Mouse (Mus musculus) MEL (cell line): ENCODE measurements at regions not wholly inside any gene's neighbourhood (a gene's known extent, or its start where the extent isn't known, plus 50 kb on each side); places are given as distances from the start of the nearest gene placed in this dataset.

Experiments
- DNase-seq: peaks from one replicate; pipeline ENCODE4 v3.0.0; 2011; ENCODE audit warnings: low read depth, low spot score
- H3K27ac ChIP-seq: 2 replicates; pipeline ENCODE4 v1.5.1; 2012; ENCODE audit warnings: low read depth, mild to moderate bottlenecking, control low read depth, low read length, moderate library complexity; ENCODE audit not compliant: control insufficient read depth
- H3K27me3 ChIP-seq, 2 experiments: fragments of 150-350 bp in 1 of 2; sonication (generic) in 1 of 2; 2 replicates each; pipeline ENCODE4 v1.6.1; 2012; ENCODE audit warnings: low read length in 2 of 2, mild to moderate bottlenecking in 2 of 2, improper control_type of control experiment in 1 of 2, moderate library complexity in 1 of 2; ENCODE audit not compliant: insufficient read depth in 2 of 2, control insufficient read depth in 1 of 2
- H3K36me3 ChIP-seq, 2 experiments: 2 replicates each; pipeline ENCODE4 v1.6.1; 2012 to 2014; ENCODE audit warnings: low read length in 2 of 2, improper control_type of control experiment in 1 of 2, inconsistent platforms in 1 of 2, mild to moderate bottlenecking in 1 of 2; ENCODE audit not compliant: insufficient read depth in 2 of 2, control insufficient read depth in 1 of 2
- H3K4me1 ChIP-seq, 2 experiments: fragments of 150-350 bp in 1 of 2; sonication (generic) in 1 of 2; 2 replicates each; pipeline ENCODE4 v1.6.1; 2012; ENCODE audit warnings: low read length in 2 of 2, improper control_type of control experiment in 1 of 2, mild to moderate bottlenecking in 1 of 2; ENCODE audit not compliant: insufficient read depth in 2 of 2, control insufficient read depth in 1 of 2
- H3K4me3 ChIP-seq, 2 experiments: fragments of 150-350 bp in 1 of 2; sonication (generic) in 1 of 2; 2 replicates each; pipeline ENCODE4 v1.5.1; 2012; ENCODE audit warnings: low read depth in 2 of 2, low read length in 2 of 2, mild to moderate bottlenecking in 2 of 2, moderate library complexity in 2 of 2, control low read depth in 1 of 2, improper control_type of control experiment in 1 of 2; ENCODE audit not compliant: control insufficient read depth in 1 of 2, insufficient read depth in 1 of 2
- H3K79me2 ChIP-seq: 2 replicates; pipeline ENCODE4 v1.6.1; 2012; ENCODE audit warnings: mild to moderate bottlenecking, low read length, moderate library complexity; ENCODE audit not compliant: control insufficient read depth, poor library complexity, insufficient read depth
- H3K9ac ChIP-seq: 2 replicates; pipeline ENCODE4 v1.6.1; 2012; ENCODE audit warnings: low read depth, mild to moderate bottlenecking, control low read depth, low read length, moderate library complexity; ENCODE audit not compliant: control insufficient read depth, poor library complexity, severe bottlenecking
- H3K9me3 ChIP-seq: fragments of 150-350 bp; sonication (generic); replicated peaks from 2 replicates; pipeline ENCODE4 v1.6.1; 2012; ENCODE audit warnings: mild to moderate bottlenecking, low read length, improper control_type of control experiment, moderate library complexity; ENCODE audit not compliant: insufficient read depth
- BHLHE40 ChIP-seq: IDR thresholded peaks from 2 replicates; pipeline ENCODE4 v1.6.1; 2012; ENCODE audit warnings: low read depth, mild to moderate bottlenecking, inconsistent platforms, low read length, improper control_type of control experiment, borderline replicate concordance
- CHD1 ChIP-seq: IDR thresholded peaks from 2 replicates; pipeline ENCODE4 v1.6.1; 2012; ENCODE audit warnings: low read depth, mild to moderate bottlenecking, inconsistent platforms, low read length, improper control_type of control experiment
- CHD2 ChIP-seq: IDR thresholded peaks from 2 replicates; pipeline ENCODE4 v1.6.1; 2011; ENCODE audit warnings: low read length, improper control_type of control experiment
- E2F4 ChIP-seq: IDR thresholded peaks from 2 replicates; pipeline ENCODE4 v1.6.1; 2011; ENCODE audit warnings: low read depth, low read length, improper control_type of control experiment, borderline replicate concordance
- ELF1 ChIP-seq: IDR thresholded peaks from 2 replicates; pipeline ENCODE4 v1.6.1; 2014; ENCODE audit warnings: low read depth, mild to moderate bottlenecking, inconsistent platforms, low read length, improper control_type of control experiment, moderate library complexity
- ETS1 ChIP-seq: IDR thresholded peaks from 2 replicates; pipeline ENCODE4 v1.6.1; 2012; ENCODE audit warnings: low read depth, mild to moderate bottlenecking, inconsistent platforms, low read length, improper control_type of control experiment, moderate library complexity
- GABPA ChIP-seq: IDR thresholded peaks from 2 replicates; pipeline ENCODE4 v1.6.1; 2012; ENCODE audit warnings: low read depth, mild to moderate bottlenecking, inconsistent platforms, low read length, improper control_type of control experiment, moderate library complexity
- GATA1 ChIP-seq: IDR thresholded peaks from 2 replicates; pipeline ENCODE4 v1.6.1; 2011; ENCODE audit warnings: low read depth, low read length, improper control_type of control experiment
- HCFC1 ChIP-seq: IDR thresholded peaks from 2 replicates; pipeline ENCODE4 v1.6.1; 2012; ENCODE audit warnings: low read depth, mild to moderate bottlenecking, inconsistent platforms, low read length, improper control_type of control experiment, moderate library complexity
- JUND ChIP-seq: IDR thresholded peaks from 2 replicates; pipeline ENCODE4 v1.6.1; 2011; ENCODE audit warnings: low read depth, mild to moderate bottlenecking, improper control_type of control experiment, low read length
- MAFK ChIP-seq: IDR thresholded peaks from 2 replicates; pipeline ENCODE4 v1.6.1; 2011; ENCODE audit warnings: low read depth, mild to moderate bottlenecking, low read length, improper control_type of control experiment, borderline replicate concordance
- MAX ChIP-seq: IDR thresholded peaks from 2 replicates; pipeline ENCODE4 v1.6.1; 2011; ENCODE audit warnings: low read length, improper control_type of control experiment
- MAZ ChIP-seq: IDR thresholded peaks from 2 replicates; pipeline ENCODE4 v1.6.1; 2012; ENCODE audit warnings: low read depth, mild to moderate bottlenecking, inconsistent platforms, low read length, improper control_type of control experiment
- MEF2A ChIP-seq: IDR thresholded peaks from 2 replicates; pipeline ENCODE4 v1.6.1; 2014; ENCODE audit warnings: low read depth, mild to moderate bottlenecking, inconsistent platforms, low read length, improper control_type of control experiment; ENCODE audit not compliant: poor library complexity, insufficient replicate concordance, severe bottlenecking; ENCODE audit errors: extremely low read depth
- MXI1 ChIP-seq: IDR thresholded peaks from 2 replicates; pipeline ENCODE4 v1.6.1; 2011; ENCODE audit warnings: mild to moderate bottlenecking, low read depth, low read length, improper control_type of control experiment
- MYB ChIP-seq: IDR thresholded peaks from 2 replicates; pipeline ENCODE4 v1.6.1; 2011; ENCODE audit warnings: mild to moderate bottlenecking, low read depth, low read length, improper control_type of control experiment
- MYC ChIP-seq: IDR thresholded peaks from 2 replicates; pipeline ENCODE4 v1.6.1; 2011; ENCODE audit warnings: low read depth, mild to moderate bottlenecking, low read length, improper control_type of control experiment, moderate library complexity
- NELFE ChIP-seq: IDR thresholded peaks from 2 replicates; pipeline ENCODE4 v1.6.1; 2011; ENCODE audit warnings: low read depth, low read length, improper control_type of control experiment
- NRF1 ChIP-seq: IDR thresholded peaks from 2 replicates; pipeline ENCODE4 v1.6.1; 2014; ENCODE audit warnings: low read depth, mild to moderate bottlenecking, inconsistent platforms, low read length, improper control_type of control experiment, moderate library complexity; ENCODE audit not compliant: poor library complexity, insufficient read depth, severe bottlenecking
- POLR2A ChIP-seq, 2 experiments: IDR thresholded peaks; 2 replicates each; pipeline ENCODE4 v1.6.1; 2011 to 2012; ENCODE audit warnings: low read length in 2 of 2, mild to moderate bottlenecking in 2 of 2, control low read depth in 1 of 2, improper control_type of control experiment in 1 of 2, low read depth in 1 of 2, moderate library complexity in 1 of 2; ENCODE audit not compliant: control insufficient read depth in 1 of 2, insufficient read depth in 1 of 2, poor library complexity in 1 of 2
- POLR2AphosphoS2 ChIP-seq: IDR thresholded peaks from 2 replicates; pipeline ENCODE4 v1.6.1; 2011; ENCODE audit warnings: low read length, improper control_type of control experiment
- POLR2AphosphoS5 ChIP-seq: IDR thresholded peaks from 2 replicates; pipeline ENCODE4 v1.6.1; 2012; ENCODE audit warnings: low read depth, borderline replicate concordance, mild to moderate bottlenecking, inconsistent platforms, low read length, moderate library complexity, mixed read lengths
- RAD21 ChIP-seq: IDR thresholded peaks from 2 replicates; pipeline ENCODE4 v1.6.1; 2011; ENCODE audit warnings: mild to moderate bottlenecking, low read depth, low read length, improper control_type of control experiment
- RCOR1 ChIP-seq: IDR thresholded peaks from 2 replicates; pipeline ENCODE4 v1.6.1; 2012; ENCODE audit warnings: low read depth, mild to moderate bottlenecking, inconsistent platforms, low read length, improper control_type of control experiment
- SIN3A ChIP-seq: IDR thresholded peaks from 2 replicates; pipeline ENCODE4 v1.6.1; 2012; ENCODE audit warnings: low read length, improper control_type of control experiment, inconsistent platforms
- TAL1 ChIP-seq: IDR thresholded peaks from 2 replicates; pipeline ENCODE4 v1.6.1; 2012; ENCODE audit warnings: mild to moderate bottlenecking, inconsistent platforms, low read length, moderate library complexity, mixed read lengths
- TBP ChIP-seq: IDR thresholded peaks from 2 replicates; pipeline ENCODE4 v1.8.0; 2011; ENCODE audit warnings: low read depth, low read length, improper control_type of control experiment
- TCF12 ChIP-seq: IDR thresholded peaks from 2 replicates; pipeline ENCODE4 v1.6.1; 2014; ENCODE audit warnings: low read depth, mild to moderate bottlenecking, inconsistent platforms, low read length, improper control_type of control experiment, moderate library complexity
- USF1 ChIP-seq: IDR thresholded peaks from 2 replicates; pipeline ENCODE4 v1.6.1; 2014; ENCODE audit warnings: low read depth, mild to moderate bottlenecking, inconsistent platforms, low read length, improper control_type of control experiment, moderate library complexity
- USF2 ChIP-seq, 2 experiments: IDR thresholded peaks; 2 replicates each; pipeline ENCODE4 v1.6.1; 2011 to 2012; ENCODE audit warnings: improper control_type of control experiment in 2 of 2, low read length in 2 of 2, borderline replicate concordance in 1 of 2, inconsistent platforms in 1 of 2, low read depth in 1 of 2, mild to moderate bottlenecking in 1 of 2; ENCODE audit not compliant: insufficient read depth in 1 of 2
- ZC3H11A ChIP-seq: IDR thresholded peaks from 2 replicates; pipeline ENCODE4 v1.6.1; 2012; ENCODE audit warnings: low read depth, mild to moderate bottlenecking, inconsistent platforms, low read length, improper control_type of control experiment
- ZKSCAN1 ChIP-seq: IDR thresholded peaks from 2 replicates; pipeline ENCODE4 v1.6.1; 2012; ENCODE audit warnings: low read depth, mild to moderate bottlenecking, inconsistent platforms, low read length, improper control_type of control experiment, moderate library complexity
- ZMIZ1 ChIP-seq: IDR thresholded peaks from 2 replicates; pipeline ENCODE4 v1.6.1; 2012; ENCODE audit warnings: low read depth, mild to moderate bottlenecking, inconsistent platforms, low read length, improper control_type of control experiment, moderate library complexity

- TF ChIP-seq TAL1 (no peak), HCFC1 (no peak), CHD2 (no peak), MAX (no peak), NELFE (no peak), RCOR1 (no peak), USF1 (no peak), ZMIZ1 (no peak), POLR2AphosphoS5 (no peak), TCF12 (no peak), POLR2AphosphoS2 (no peak), E2F4 (no peak), ZKSCAN1 (no peak), POLR2A (IDR thresholded peaks at IDR 0.05; ENCODE audit: control insufficient read depth in 1 of 2, insufficient read depth in 1 of 2, low read depth in 1 of 2, low read length in 2 of 2, poor library complexity in 1 of 2) (no peak), RAD21 (no peak), GABPA (no peak), MAZ (no peak), MYC (no peak), MXI1 (no peak), ZC3H11A (no peak)
- Histone ChIP-seq H3K9me3 (no peaks in the 10 kb centered on the region), H3K27me3 (no peaks in the 10 kb centered on the region), H3K9ac (no peak overlapping the region), H3K4me1 (no peaks in the 10 kb centered on the region), H3K36me3 (no peaks in the 10 kb centered on the region), H3K27ac (no peak overlapping the region), H3K79me2 (no peaks in the 10 kb centered on the region), H3K4me3 (no peak overlapping the region)
- DNase-seq, result no peak
Observed at GRCm38 (mm10) chr7:40253486-40253885, 644.6 kb upstream of the Vstm2b start.

DNA sequence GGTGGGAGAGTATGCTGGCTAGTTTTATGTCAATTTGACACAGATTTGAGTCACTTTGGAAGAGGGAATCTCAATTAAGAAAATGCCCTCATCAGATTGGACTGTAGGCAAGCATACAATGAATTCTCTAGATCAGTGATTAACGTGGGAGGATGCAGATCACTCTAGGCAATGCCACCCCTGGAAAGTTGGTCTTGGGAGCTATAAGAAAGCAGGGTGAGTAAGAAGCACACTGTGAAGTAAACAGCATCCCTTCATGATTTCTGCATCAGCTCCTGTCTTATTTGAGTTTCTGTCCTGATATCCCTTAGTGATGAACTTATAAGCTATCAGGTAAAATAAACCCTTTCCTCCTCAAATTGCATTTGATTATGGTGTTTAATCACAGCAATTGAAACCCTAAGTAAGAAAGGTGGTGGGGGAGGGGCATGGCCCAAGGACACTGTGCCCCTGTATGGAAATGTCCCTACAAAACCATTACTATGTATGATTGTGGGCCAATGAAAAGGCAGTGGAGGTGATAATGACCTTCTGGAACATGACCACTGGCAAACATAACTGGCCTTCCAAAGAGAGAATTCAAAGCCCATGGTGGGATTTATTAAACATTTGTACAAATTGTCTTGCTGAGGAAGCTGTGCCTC, 640.3 kb upstream of the Vstm2b start:
- Histone ChIP-seq H3K36me3 (no peaks in the 10 kb centered on the region), H3K27ac (no peak overlapping the region), H3K4me3 (no peak overlapping the region), H3K9ac (no peak overlapping the region), H3K4me1 (no peaks in the 10 kb centered on the region), H3K27me3 (no peaks in the 10 kb centered on the region), H3K79me2 (no peaks in the 10 kb centered on the region), H3K9me3 (no peaks in the 10 kb centered on the region)
- DNase-seq, result no peak
- TF ChIP-seq NELFE (no peak), USF1 (no peak), POLR2AphosphoS5 (no peak), MAX (no peak), USF2 (IDR thresholded peaks at IDR 0.05; ENCODE audit: borderline replicate concordance in 1 of 2, insufficient read depth in 1 of 2, low read depth in 1 of 2, low read length in 2 of 2) (no peak), MAFK (no peak), ETS1 (no peak), SIN3A (no peak), CHD1 (no peak), MEF2A (no peak), MYB (no peak), JUND (no peak), E2F4 (no peak), BHLHE40 (no peak), TBP (no peak), ELF1 (no peak), ZC3H11A (no peak), GATA1 (no peak), NRF1 (no peak)
